In genomic region chr3:146499431-146500002, GRCm38 (mm10) we compare ENCODE assay signal across 8 mouse cellular contexts. TPM values are rescaled to one million over a fixed set of nuclear protein-coding genes. Genes with fewer than 3 reads are reported as not detected.
DNase-seq lines count a peak whose midpoint lies in the region; ATAC-seq lines count a peak whose summit lies in the region.

TSS of gene Spata1 (minus strand) at chr3:146499753.
TSS of gene Gng5 (plus strand) at chr3:146499807.

- H3K27ac ChIP-seq in hindbrain, embryonic 12.5 days: peak within 1 kb of the TSS; percentile 82

- H3K9me3 ChIP-seq in hindbrain, embryonic 12.5 days (replicated peaks): no peaks in the 10 kb centered on the region

- no peaks in the 10 kb centered on the region for H3K27me3 ChIP-seq in hindbrain, embryonic 12.5 days

- ATAC-seq in hindbrain, embryonic 12.5 days (ENCODE audit: low FRiP score): peak; percentile 93

- WGBS in hindbrain, embryonic 12.5 days: under 1% methylated on average over 66 of the region's 88 CpGs

- peak; percentile 96 for DNase-seq in NIH3T3 (ENCODE audit: low read depth)
- peak; percentile 86 to 92 for DNase-seq in cerebellum, postnatal 10 days
- DNase-seq in frontal cortex, postnatal 14 days (ENCODE audit: low spot score in 2 of 2): peak; percentile 44 to 48
- DNase-seq in layer of hippocampus, postnatal 25 days (ENCODE audit: extremely low spot score in 1 of 2, low spot score in 1 of 2): peak; percentile 52
- DNase-seq in lung, postnatal 25 days (ENCODE audit: low spot score): peak; percentile 89
- peak; percentile 92 for DNase-seq in ovary, postnatal 36 days (ENCODE audit: low spot score)
- peak; percentile 92 for DNase-seq in thymus, postnatal 25 days

- H3K9ac ChIP-seq in hindbrain, embryonic 12.5 days: peak within 1 kb of the TSS; percentile 85

- peaks cover 5% of the 10 kb centered on the region for H3K36me3 ChIP-seq in hindbrain, embryonic 12.5 days

- H3K4me2 ChIP-seq in hindbrain, embryonic 12.5 days (replicated peaks): peak within 1 kb of the TSS; percentile 66

- peaks cover 18% of the 10 kb centered on the region for H3K4me1 ChIP-seq in hindbrain, embryonic 12.5 days

- H3K4me3 ChIP-seq in hindbrain, embryonic 12.5 days: peak within 1 kb of the TSS; percentile 72

RNA-seq across cellular contexts. Expression of gene Spata1, which starts in this region (rescaled TPM):
- polyA plus RNA-seq in hindbrain, embryonic 12.5 days (2016; fragmentation: Nextera tagmentation; extraction: Ambion mirVana): 6.8 and 8.7 TPM in 2 replicates
- 1 to 10 TPM; 2.3 to 4.0 TPM for total RNA-seq in layer of hippocampus, postnatal 25 days (2021)

RNA-seq across cellular contexts. Expression of gene Gng5, which starts in this region (rescaled TPM):
- polyA plus RNA-seq in hindbrain, embryonic 12.5 days (2016; fragmentation: Nextera tagmentation; extraction: Ambion mirVana): 727 and 828 TPM in 2 replicates
- 10 to 100 TPM; 45.0 to 46.0 TPM for total RNA-seq in layer of hippocampus, postnatal 25 days (2021)

Comparison
In these comparisons a context has a peak if more than half of its experiments do, and no peak if none do; other contexts are left out.
1. Peak in every context shown above with its lines: DNase-seq, ATAC-seq, H3K4me3 ChIP-seq and H3K27ac ChIP-seq.
2. DNase-seq: peak in every context shown above with its lines; median percentile 96 in NIH3T3; 92 in ovary, postnatal 36 days; 92 in thymus, postnatal 25 days; 89 in cerebellum, postnatal 10 days; 89 in lung, postnatal 25 days; 52 in layer of hippocampus, postnatal 25 days; 46 in frontal cortex, postnatal 14 days.